Mouse (Mus musculus): ENCODE measurements around the gene Trp53tg5.

The Trp53tg5 gene

DNA sequence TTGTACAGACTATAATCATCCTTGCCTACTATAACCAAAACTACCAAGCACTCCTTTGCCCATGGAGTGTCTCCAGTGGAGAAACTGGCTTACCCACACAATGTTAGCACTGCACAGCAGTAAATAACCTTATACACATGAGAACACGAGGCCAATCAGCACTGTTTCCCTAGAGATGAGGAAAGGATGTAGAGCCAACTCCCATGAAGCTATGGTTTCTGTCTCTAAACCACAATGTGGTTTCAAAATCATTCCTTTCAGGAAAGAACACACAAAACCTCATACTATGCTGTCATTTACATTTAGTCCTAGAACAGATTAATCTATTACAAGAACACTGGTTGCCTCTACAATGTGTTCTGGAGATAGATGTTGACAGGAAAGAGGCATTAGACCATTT, 22.8 kb upstream of the Trp53tg5 start:
- in situ Hi-C loops (cut with MboI, MseI) = no loop called here

DNA sequence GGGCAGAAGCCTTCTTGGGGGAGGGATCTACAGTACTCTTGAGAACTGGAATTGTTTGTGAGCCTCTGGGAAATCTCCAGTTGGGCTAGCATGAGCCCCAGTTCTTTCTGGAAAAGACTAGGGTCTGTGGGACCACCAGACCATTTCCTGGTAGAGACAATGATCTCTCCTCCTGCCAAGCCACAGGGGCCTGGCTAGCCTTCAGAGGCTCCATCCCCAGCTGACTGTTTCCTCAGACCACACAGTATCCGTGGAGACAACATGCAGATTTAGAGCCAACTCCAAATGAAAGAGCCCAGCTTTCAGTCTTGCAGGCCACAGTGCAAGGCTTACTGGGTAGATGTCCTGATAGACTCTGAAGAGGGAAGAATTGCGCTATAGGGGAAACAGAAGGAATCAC, 20.6 kb upstream of the Trp53tg5 start:
- in situ Hi-C loops (cut with MboI, MseI) = no loop called here

- in situ Hi-C loops (cut with MboI, MseI) = loop anchor here (10.0 kb wide), 1 partner anchor 917 kb away; the partner anchor contains the start of gene Ocstamp
Observed at GRCm38 (mm10) chr2:164487812-164488211, 14.3 kb upstream of the Trp53tg5 start.

DNA sequence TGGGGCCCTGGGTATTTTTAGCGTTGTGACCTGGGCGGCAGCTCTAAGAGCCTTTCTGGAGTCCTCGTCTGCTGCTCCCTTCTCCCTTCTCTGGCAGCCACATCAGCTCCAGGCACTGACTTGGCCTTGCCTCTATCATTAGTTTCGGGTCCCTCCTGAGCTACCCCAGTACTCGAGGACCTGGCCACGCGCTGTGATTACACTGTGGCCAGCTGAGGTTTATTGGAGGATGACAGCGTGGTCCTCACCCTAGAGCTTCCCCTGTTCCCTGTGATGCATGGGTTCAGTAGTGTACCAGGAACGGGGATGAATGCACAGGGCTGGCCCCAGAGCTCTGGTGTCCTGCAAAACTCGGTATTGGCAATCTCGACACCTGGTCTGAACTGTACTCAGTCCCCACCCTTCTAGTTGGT, 13.6 kb upstream of the Trp53tg5 start:
- in situ Hi-C loops (cut with MboI, MseI) = loop anchor here (10.0 kb wide), 1 partner anchor 918 kb away; the partner anchor contains the start of gene Ocstamp

DNA sequence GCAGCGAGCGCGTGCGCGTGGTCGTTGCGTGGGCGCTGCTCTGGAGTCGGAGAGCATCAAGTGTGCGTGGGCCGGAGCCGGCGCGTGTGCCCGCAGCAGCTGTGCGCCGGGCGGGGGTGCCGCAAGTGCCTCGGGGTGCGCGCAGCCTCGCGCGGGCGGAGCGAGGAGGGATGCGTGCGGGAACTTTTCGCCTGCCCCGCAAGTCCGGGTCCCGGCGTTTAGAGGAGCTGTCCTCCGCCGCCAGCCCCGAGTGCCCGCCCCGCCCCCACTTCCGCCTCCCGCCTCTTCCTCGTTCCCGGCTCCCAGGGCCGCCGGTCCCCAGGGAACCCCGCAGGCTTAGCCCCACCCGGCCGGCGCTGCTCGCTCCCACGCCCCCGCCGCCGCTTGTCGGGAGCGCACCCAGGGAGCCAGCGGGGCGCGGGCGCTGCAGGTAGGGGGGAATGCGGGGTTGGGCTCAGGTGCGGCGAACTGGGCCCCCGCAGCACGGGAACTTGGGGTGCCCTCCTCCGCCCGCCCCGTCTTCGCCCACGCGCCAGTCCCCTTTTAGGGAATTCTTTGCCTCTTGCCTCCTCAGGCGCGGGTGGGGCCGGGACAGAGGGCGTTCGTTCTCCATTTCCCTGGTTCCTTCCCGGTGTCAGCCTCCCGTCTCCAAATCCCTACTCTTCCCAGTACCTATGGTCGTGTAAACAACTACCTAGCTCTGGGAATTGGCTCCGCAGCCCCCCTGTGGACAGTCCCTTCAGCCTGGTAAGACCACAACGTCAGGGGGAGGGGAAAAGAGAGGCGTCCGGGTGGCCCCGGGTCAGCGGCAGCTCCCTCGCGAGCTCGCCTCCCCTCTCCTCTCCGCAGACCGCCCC, 13.0 kb upstream of the Trp53tg5 start:
- in situ Hi-C loops (cut with MboI, MseI) = loop anchor here (10.0 kb wide), 1 partner anchor 918 kb away; the partner anchor contains the start of gene Ocstamp

GRCm38 (mm10) chr2:164485681-164486257, 12.2 kb upstream of the Trp53tg5 start, which contains the start of gene Dbndd2:
Gene Dbndd2 (plus strand): TSS chr2:164486106.
- in situ Hi-C loops (cut with MboI, MseI) = loop anchor here (10.0 kb wide), 1 partner anchor 919 kb away; the partner anchor contains the start of gene Ocstamp

- in situ Hi-C loops (cut with MboI, MseI) = no loop called here
Observed at GRCm38 (mm10) chr2:164470254-164470653, 3.3 kb downstream of the Trp53tg5 start.

DNA sequence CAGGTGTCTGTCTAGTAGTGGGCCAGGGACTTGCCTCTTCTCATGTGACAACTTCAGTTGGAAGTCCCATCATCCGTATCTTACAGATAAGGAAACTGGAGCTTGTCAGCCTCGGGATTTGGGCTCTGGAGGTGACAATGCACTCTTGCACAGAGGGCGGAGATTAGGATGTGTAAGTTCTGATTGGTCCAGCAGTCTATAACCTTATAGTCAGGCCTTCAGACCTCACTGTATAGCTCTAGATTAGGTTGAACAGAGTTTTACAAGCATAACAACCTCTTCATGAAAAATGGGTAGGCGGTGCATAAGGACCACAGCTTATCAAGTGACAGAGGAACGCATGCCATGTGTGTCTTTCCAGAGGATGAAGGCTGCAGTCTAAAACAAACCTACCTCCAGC, 6.7 kb downstream of the Trp53tg5 start:
- in situ Hi-C loops (cut with MboI, MseI) = no loop called here

- in situ Hi-C loops (cut with MboI, MseI) = no loop called here
Observed at GRCm38 (mm10) chr2:164465161-164465560, 8.4 kb downstream of the Trp53tg5 start.

GRCm38 (mm10) chr2:164460745-164461551, 12.6 kb downstream of the Trp53tg5 start, which contains the start of gene Gm20458:
Gene Gm20458 (plus strand): TSS chr2:164460967.
- in situ Hi-C loops (cut with MboI, MseI) = loop anchor here (5.0 kb wide), 1 partner anchor 71 kb away; no protein-coding TSS in a partner anchor

- in situ Hi-C loops (cut with MboI, MseI) = no loop called here
Observed at GRCm38 (mm10) chr2:164458535-164458934, 15.0 kb downstream of the Trp53tg5 start.

GRCm38 (mm10) chr2:164457942-164458341, 15.6 kb downstream of the Trp53tg5 start:
- in situ Hi-C loops (cut with MboI, MseI) = no loop called here

DNA sequence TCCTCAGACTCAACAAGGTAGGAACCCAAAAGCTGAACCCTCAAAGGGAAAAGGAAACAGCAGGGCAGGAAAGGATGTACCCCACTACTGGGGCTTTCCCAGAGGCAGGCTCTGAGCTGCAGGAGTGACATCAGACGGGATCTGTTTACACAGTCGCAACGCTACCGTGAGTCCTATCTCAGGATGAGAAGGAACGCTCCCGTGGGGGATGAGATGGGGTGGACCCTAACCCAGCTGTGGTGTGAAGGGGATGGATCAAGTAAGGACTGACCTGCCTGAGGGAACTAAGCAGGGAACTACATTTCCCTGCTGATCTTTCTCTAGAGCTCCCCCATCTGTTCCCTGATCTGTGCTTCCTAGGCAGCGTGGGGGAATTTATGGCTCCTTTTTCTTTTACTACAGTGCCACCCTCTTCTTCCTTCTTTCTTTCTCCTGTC, 16.6 kb downstream of the Trp53tg5 start, which contains the start of gene Sys1:
Sys1 (plus strand) TSS at position 101 of the 437 bp plus-strand sequence.
- in situ Hi-C loops (cut with MboI, MseI) = no loop called here

DNA sequence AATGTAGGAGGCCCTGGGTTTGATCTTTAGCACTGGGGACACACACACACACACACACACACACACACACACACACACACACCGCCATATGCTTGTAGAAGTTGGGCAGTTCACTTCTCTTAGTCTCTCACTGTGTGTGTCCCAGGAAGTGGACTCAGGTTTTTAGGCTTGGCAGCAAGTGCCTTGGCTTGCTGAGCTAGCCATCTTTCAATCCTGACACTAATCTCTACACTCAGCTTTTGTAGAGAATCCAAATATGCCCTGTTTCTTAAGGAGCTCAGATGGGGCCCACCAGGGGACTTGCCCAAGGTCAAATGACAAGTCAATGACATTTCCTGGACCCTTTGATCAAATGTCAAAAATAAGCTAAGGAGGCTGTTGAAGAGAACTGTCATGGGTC, 17.1 kb downstream of the Trp53tg5 start:
- in situ Hi-C loops (cut with MboI, MseI) = no loop called here

GRCm38 (mm10) chr2:164455421-164456190, 17.9 kb downstream of the Trp53tg5 start:
- in situ Hi-C loops (cut with MboI, MseI) = no loop called here

DNA sequence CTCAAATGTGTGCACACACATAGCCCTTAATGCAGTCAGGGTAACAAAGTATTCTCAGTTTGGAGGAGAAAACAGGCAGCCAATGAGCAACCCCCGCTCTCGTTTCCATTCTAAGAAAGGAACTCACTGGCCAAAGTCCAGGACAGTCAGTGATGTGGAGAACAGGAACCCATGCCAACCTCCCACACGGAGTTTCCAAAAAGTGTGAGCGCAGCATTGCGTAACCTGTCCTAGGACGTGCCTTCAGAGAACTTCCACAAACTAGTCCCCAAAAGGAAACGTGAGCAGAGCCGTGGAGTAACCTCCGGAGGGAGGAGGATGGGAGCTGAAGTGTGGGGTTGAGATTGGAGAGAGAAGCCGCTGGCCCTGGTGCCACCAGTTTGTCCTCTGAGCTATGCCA, 18.7 kb downstream of the Trp53tg5 start:
- in situ Hi-C loops (cut with MboI, MseI) = no loop called here

DNA sequence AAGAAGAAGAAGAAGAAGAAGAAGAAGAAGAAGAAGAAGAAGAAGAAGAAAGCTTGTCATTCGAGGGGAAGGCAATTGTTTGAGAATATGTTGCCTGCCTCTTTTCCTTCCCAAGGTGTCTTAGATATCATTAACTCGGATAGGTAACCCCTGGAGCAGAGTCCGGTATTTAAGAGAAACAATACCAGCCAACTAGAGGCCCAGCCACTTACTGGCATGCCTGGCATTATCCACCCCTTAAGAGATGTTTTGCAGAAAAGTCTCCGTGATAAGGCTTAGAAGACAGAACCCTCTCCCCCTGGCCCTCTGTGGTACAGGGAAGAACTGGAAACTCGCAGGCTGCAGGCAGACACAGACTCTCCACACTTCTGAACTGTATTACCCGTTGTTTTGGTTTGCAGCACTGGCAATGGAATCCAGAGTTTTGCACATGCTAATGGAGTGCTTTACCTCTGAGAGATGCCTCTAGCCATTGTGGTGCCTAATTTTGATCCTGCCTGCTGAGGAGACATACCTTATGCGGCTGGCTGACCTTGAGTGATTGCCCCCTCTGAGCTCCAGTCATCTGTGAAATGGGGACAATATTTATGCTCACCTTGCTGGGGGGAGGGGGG, 19.5 kb downstream of the Trp53tg5 start:
- in situ Hi-C loops (cut with MboI, MseI) = no loop called here

GRCm38 (mm10) chr2:164453047-164453757, 20.3 kb downstream of the Trp53tg5 start:
- in situ Hi-C loops (cut with MboI, MseI) = no loop called here

DNA sequence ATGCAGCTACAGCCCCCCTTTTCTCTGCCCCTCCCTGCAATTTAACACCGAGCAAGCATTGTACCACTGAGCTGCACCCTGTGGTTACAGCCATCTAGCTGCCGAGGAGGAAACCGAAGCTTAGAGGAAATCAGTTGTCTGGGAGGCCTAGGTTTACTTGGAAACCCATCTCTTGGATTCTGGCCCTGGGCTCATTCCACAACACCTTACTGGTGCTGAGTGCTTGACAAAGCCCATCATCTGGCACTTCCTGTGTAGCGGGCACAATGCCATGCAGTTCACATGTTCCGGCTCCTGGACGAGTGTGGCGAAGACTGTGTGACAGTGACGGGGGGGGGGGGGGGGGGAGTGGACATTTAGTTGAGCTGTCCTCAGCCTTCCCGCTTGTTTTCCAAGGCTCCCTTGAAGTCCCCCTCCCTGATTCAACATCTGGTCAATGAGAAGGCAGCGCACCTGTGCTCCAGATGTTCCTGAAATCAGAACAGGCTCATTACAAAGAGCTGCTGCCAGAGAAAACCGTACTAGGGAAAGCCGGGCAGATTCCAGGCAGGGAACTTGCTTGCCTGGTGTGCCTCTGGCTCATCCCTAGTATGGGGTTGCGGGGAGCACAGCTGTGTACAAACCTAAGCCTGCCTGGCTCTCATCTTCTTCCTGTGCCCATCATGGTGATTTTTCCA, 21.4 kb downstream of the Trp53tg5 start:
- in situ Hi-C loops (cut with MboI, MseI) = no loop called here

Measured in T-helper 1 cell (primary cell).